Mouse (Mus musculus): ENCODE results near the gene 1600012H06Rik. TPM values are rescaled to one million over a fixed set of nuclear protein-coding genes. Genes with fewer than 3 reads are reported as not detected.

1600012H06Rik gene
- total RNA-seq, 2 experiments from 2014 or later, result 12.3 to 12.4 TPM

Other genes with a start within 250 kb of the 1600012H06Rik start
- 10 to 100 TPM; 11.1 to 11.2 TPM for gene Thbs2, start 248.9 kb upstream of the 1600012H06Rik start, total RNA-seq (2021)
- 1 to 10 TPM; 1.6 to 2.4 TPM for gene Wdr27, start within 50 bp of the 1600012H06Rik start, total RNA-seq (2021)
- gene Phf10, start 18.1 kb downstream of the 1600012H06Rik start, total RNA-seq (2021), result 10 to 100 TPM; 42.5 to 46.4 TPM
- 1 to 10 TPM; 2.0 to 2.5 TPM for gene 9030025P20Rik, start 35.3 kb downstream of the 1600012H06Rik start, total RNA-seq (2021)
- gene Gm3417, start 35.6 kb downstream of the 1600012H06Rik start, total RNA-seq (2021), result not detected
- 1 to 10 TPM; 1.2 to 1.9 TPM for gene Gm3435, start 67.0 kb downstream of the 1600012H06Rik start, total RNA-seq (2021)
- 10 to 100 TPM; 16.0 to 25.5 TPM for gene Ermard, start 98.0 kb downstream of the 1600012H06Rik start, total RNA-seq (2021)
- under 1 TPM in 1 of 2 experiments, not detected in 1; 0.44 TPM for gene Tcte3, start 98.3 kb downstream of the 1600012H06Rik start, total RNA-seq (2021)
- 1 to 10 TPM in 1 of 2 experiments, under 1 TPM in 1; 0.74 to 1.7 TPM for gene Gm3448, start 98.4 kb downstream of the 1600012H06Rik start, total RNA-seq (2021)

All from heart, adult 18-20 months (tissue).